ENCODE assay signal across 8 mouse cellular contexts in genomic region chr3:152211731-152212279, GRCm38 (mm10). TPM values are rescaled to one million over a fixed set of nuclear protein-coding genes. Genes with fewer than 3 reads are reported as not detected.
DNase-seq lines count a peak whose midpoint lies in the region; ATAC-seq and TF ChIP-seq lines count a peak whose summit lies in the region.

No protein-coding gene starts in this region.

- H3K27me3 ChIP-seq in embryonic facial prominence, embryonic 11.5 days (ENCODE audit: control insufficient read depth, insufficient read depth, low read length) = no peaks in the 10 kb centered on the region
- no peaks in the 10 kb centered on the region for H3K27me3 ChIP-seq in intestine, embryonic 16.5 days (replicated peaks; ENCODE audit: control insufficient read depth, insufficient read depth, low read length)
- H3K27me3 ChIP-seq in myocyte (ENCODE audit: control insufficient read depth, insufficient read depth, insufficient read length) = no peaks in the 10 kb centered on the region

- 45% methylated on average over 7 of the region's 7 CpGs for WGBS in embryonic facial prominence, embryonic 11.5 days
- WGBS in intestine, embryonic 16.5 days = 8% methylated on average over 7 of the region's 7 CpGs

- no peak overlapping the region for H3K27ac ChIP-seq in embryonic facial prominence, embryonic 11.5 days (replicated peaks; ENCODE audit: low read depth, low read length)
- H3K27ac ChIP-seq in intestine, embryonic 16.5 days (ENCODE audit: low read length) = no peak overlapping the region

- H3K4me2 ChIP-seq in embryonic facial prominence, embryonic 11.5 days (ENCODE audit: low read depth, low read length) = peak overlapping the region; percentile 78
- peak overlapping the region; percentile 86 for H3K4me2 ChIP-seq in intestine, embryonic 16.5 days (ENCODE audit: low read depth, low read length)
- peak overlapping the region; percentile 86 for H3K4me2 ChIP-seq in myocyte (ENCODE audit: low read depth)

- peak overlapping the region; percentile 97 for H3K4me3 ChIP-seq in embryonic facial prominence, embryonic 11.5 days (ENCODE audit: low read depth, low read length)
- H3K4me3 ChIP-seq in intestine, embryonic 16.5 days (ENCODE audit: low read length) = peak overlapping the region; percentile 97
- peak overlapping the region; percentile 64 for H3K4me3 ChIP-seq in myocyte

- DNase-seq in spleen, postnatal 10 days (ENCODE audit: low spot score in 2 of 2) = peak; percentile 28 to 39
- DNase-seq in spleen, adult 12 weeks (ENCODE audit: low spot score) = no peak
- DNase-seq in embryonic facial prominence, embryonic 11.5 days (ENCODE audit: low spot score) = no peak
- no peak for DNase-seq in gastrocnemius, adult 18-20 months (ENCODE audit: low spot score)
- DNase-seq in adrenal gland, postnatal 4 days (ENCODE audit: low spot score in 2 of 2) = no peak
- DNase-seq in kidney, adult 18-20 months = no peak

- H3K9me3 ChIP-seq in embryonic facial prominence, embryonic 11.5 days (replicated peaks; ENCODE audit: control insufficient read depth, low read length) = no peaks in the 10 kb centered on the region
- H3K9me3 ChIP-seq in intestine, embryonic 16.5 days (ENCODE audit: control insufficient read depth, low read length) = no peaks in the 10 kb centered on the region

- no peak overlapping the region for H3ac ChIP-seq in myocyte (ENCODE audit: control insufficient read depth, insufficient read length)

- no peaks in the 10 kb centered on the region; the same call in none of the 2 replicates for H3K36me3 ChIP-seq in embryonic facial prominence, embryonic 11.5 days (replicated peaks; ENCODE audit: control insufficient read depth, insufficient read depth, low read depth, low read length)
- no peaks in the 10 kb centered on the region for H3K36me3 ChIP-seq in intestine, embryonic 16.5 days (ENCODE audit: control insufficient read depth, insufficient read depth, low read length)
- peaks cover 15% of the 10 kb centered on the region for H3K36me3 ChIP-seq in myocyte (ENCODE audit: control insufficient read depth, insufficient read depth)

- H3K79me2 ChIP-seq in myocyte (ENCODE audit: control insufficient read depth, insufficient read depth) = peaks cover 77% of the 10 kb centered on the region

- ATAC-seq in embryonic facial prominence, embryonic 11.5 days (replicated peaks; ENCODE audit: insufficient number of reproducible peaks, low FRiP score, low TSS enrichment, low read depth) = no peak
- ATAC-seq in intestine, embryonic 16.5 days = no peak

- H3K4me1 ChIP-seq in embryonic facial prominence, embryonic 11.5 days (ENCODE audit: control insufficient read depth, insufficient read depth, low read length) = peaks cover 3% of the 10 kb centered on the region; the same call in 1 of the 2 replicates
- peaks cover 22% of the 10 kb centered on the region for H3K4me1 ChIP-seq in intestine, embryonic 16.5 days (ENCODE audit: control insufficient read depth, insufficient read depth, low read length)

- no peak for TF ChIP-seq POLR2A in myocyte (IDR thresholded peaks at IDR 0.05; ENCODE audit: insufficient read length, low read depth)

- peak overlapping the region; percentile 100 for H3K9ac ChIP-seq in embryonic facial prominence, embryonic 11.5 days (replicated peaks; ENCODE audit: low read length)
- peak overlapping the region; percentile 100 for H3K9ac ChIP-seq in intestine, embryonic 16.5 days (ENCODE audit: low read depth, low read length)

TF ChIP-seq in myocyte, 11 proteins besides CTCF, POLR2A, EP300 and RAD21:
- TF ChIP-seq MYOG (IDR thresholded peaks at IDR 0.05; ENCODE audit: control insufficient read depth in 1 of 3, insufficient read depth in 1 of 3, insufficient read length in 2 of 3, low read depth in 2 of 3) = no peak

RNA-seq across cellular contexts. Expression of gene Fubp1, which starts 1.6 kb away (rescaled TPM):
- polyA plus RNA-seq in embryonic facial prominence, embryonic 11.5 days (2014; fragmentation: Nextera tagmentation; extraction: Ambion mirVana) = 419 and 482 TPM in 2 replicates
- polyA plus RNA-seq in intestine, embryonic 16.5 days (2015; fragmentation: Nextera tagmentation; extraction: Ambion mirVana) = 143 and 157 TPM in 2 replicates
- polyA plus RNA-seq in myocyte (2012; fragmentation: generic; extraction: Trizol) = 27.9 TPM
- total RNA-seq in gastrocnemius, adult 18-20 months (2021) = 10 to 100 TPM; 21.6 to 31.6 TPM
- 100 to 1,000 TPM; 158 to 202 TPM for total RNA-seq in adrenal gland, postnatal 4 days (2021)

RNA-seq across cellular contexts. Expression of gene Dnajb4, which starts 1.7 kb away (rescaled TPM):
- polyA plus RNA-seq in embryonic facial prominence, embryonic 11.5 days (2014; fragmentation: Nextera tagmentation; extraction: Ambion mirVana) = 31.1 and 32.6 TPM in 2 replicates
- polyA plus RNA-seq in intestine, embryonic 16.5 days (2015; fragmentation: Nextera tagmentation; extraction: Ambion mirVana) = 21.7 and 23.2 TPM in 2 replicates
- 8.1 TPM for polyA plus RNA-seq in myocyte (2012; fragmentation: generic; extraction: Trizol)
- total RNA-seq in gastrocnemius, adult 18-20 months (2021) = 100 to 1,000 TPM in 1 of 2 experiments, 10 to 100 TPM in 1; 51.5 to 107 TPM
- total RNA-seq in adrenal gland, postnatal 4 days (2021) = 10 to 100 TPM; 40.6 to 41.5 TPM

RNA-seq across cellular contexts. Expression of gene Gipc2, which starts 45.8 kb away (rescaled TPM):
- polyA plus RNA-seq in embryonic facial prominence, embryonic 11.5 days (2014; fragmentation: Nextera tagmentation; extraction: Ambion mirVana) = 4.2 TPM in 2 replicates
- 244 TPM in 2 replicates for polyA plus RNA-seq in intestine, embryonic 16.5 days (2015; fragmentation: Nextera tagmentation; extraction: Ambion mirVana)
- 0.16 TPM for polyA plus RNA-seq in myocyte (2012; fragmentation: generic; extraction: Trizol)
- total RNA-seq in gastrocnemius, adult 18-20 months (2021) = under 1 TPM in 1 of 2 experiments, not detected in 1; 0.55 TPM
- 1 to 10 TPM in 1 of 2 experiments, under 1 TPM in 1; 0.76 to 5.0 TPM for total RNA-seq in adrenal gland, postnatal 4 days (2021)

RNA-seq across cellular contexts. Expression of gene Nexn, which starts 54.3 kb away (rescaled TPM):
- polyA plus RNA-seq in embryonic facial prominence, embryonic 11.5 days (2014; fragmentation: Nextera tagmentation; extraction: Ambion mirVana) = 4.9 and 5.3 TPM in 2 replicates
- 21.6 and 21.7 TPM in 2 replicates for polyA plus RNA-seq in intestine, embryonic 16.5 days (2015; fragmentation: Nextera tagmentation; extraction: Ambion mirVana)
- polyA plus RNA-seq in myocyte (2012; fragmentation: generic; extraction: Trizol) = 24.9 TPM
- 100 to 1,000 TPM; 443 to 513 TPM for total RNA-seq in gastrocnemius, adult 18-20 months (2021)
- total RNA-seq in adrenal gland, postnatal 4 days (2021) = 10 to 100 TPM in 1 of 2 experiments, 1 to 10 TPM in 1; 8.2 to 14.1 TPM

Comparison
In these comparisons a context has a peak if more than half of its experiments do, and no peak if none do; other contexts are left out.
1. DNase-seq: peak in spleen, postnatal 10 days (2 of 2); none in spleen, adult 12 weeks (single experiment), embryonic facial prominence, embryonic 11.5 days (single experiment), gastrocnemius, adult 18-20 months (single experiment), adrenal gland, postnatal 4 days (0 of 2) and kidney, adult 18-20 months (single experiment).
2. RNA of gene Gipc2, which starts 45.8 kb away (polyA plus RNA-seq): 244 TPM in intestine, embryonic 16.5 days; 4.2 TPM in embryonic facial prominence, embryonic 11.5 days and 0.16 TPM in myocyte (single experiment); every median in the first group is over 10 times any median in the second.
3. Peak in every context shown above with its lines, with median percentiles within 50 percentile points of each other: H3K4me2 ChIP-seq and H3K4me3 ChIP-seq.